Mouse (Mus musculus) NIH3T3 (cell line): Measurements from ENCODE around the gene Slc25a38.
A peak's percentile ranks its signal among the peaks of the same experiment; 100 is the strongest.

Experiments
- DNase-seq: peaks from one replicate; pipeline ENCODE4 v3.0.0-alpha.2; 2012; ENCODE audit warnings: low read depth

Slc25a38 gene

GRCm38 (mm10) chr9:120149222-120149828, 39.2 kb downstream of the Slc25a38 start, which contains the start of gene Mobp:
Gene Mobp (plus strand): TSS chr9:120149707.
- DNase-seq = no peak

- DNase-seq = no peak
Measured at GRCm38 (mm10) chr9:120151152-120151551, 41.0 kb downstream of the Slc25a38 start.

GRCm38 (mm10) chr9:120151906-120152399, 41.8 kb downstream of the Slc25a38 start:
- no peak for DNase-seq

DNA sequence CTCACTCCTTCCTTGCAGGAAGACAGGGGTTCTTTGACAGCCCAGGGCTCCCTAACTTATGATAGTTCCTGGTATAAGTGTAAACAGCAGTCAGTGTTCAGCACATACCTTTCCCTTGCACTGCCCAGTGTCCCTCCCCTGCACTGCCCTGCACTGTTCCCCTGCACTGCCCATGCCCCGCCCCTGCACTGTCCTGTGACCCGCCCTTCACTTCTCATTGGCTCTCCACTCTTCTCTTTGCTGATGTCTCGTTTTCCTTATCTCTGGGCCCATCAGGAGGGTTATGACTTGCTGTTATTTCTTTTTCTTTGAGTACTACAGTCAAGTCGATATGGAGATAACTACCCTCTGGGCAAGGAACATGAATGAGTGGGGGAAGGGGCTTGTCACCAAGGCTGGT, 47.9 kb downstream of the Slc25a38 start:
- DNase-seq = no peak

- DNase-seq = peak; percentile 5
Measured at GRCm38 (mm10) chr9:120163862-120164261, 53.7 kb downstream of the Slc25a38 start.

DNA sequence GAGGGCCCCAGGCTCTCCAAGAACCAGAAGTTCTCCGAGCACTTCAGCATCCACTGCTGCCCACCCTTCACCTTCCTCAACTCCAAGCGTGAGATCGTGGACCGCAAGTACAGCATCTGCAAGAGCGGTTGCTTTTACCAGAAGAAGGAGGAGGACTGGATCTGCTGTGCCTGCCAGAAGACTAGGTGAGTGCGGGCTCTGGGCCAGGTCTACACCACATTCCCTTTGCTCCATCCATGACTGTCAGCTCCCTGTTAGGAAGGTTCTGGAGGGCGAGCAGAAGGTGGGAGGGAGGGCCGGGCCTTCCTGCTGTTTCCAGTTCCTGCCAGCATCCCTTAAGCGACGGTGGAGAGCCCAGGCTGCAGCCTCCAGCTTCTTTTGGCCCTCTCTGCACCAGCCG, 57.7 kb downstream of the Slc25a38 start:
- no peak for DNase-seq

DNA sequence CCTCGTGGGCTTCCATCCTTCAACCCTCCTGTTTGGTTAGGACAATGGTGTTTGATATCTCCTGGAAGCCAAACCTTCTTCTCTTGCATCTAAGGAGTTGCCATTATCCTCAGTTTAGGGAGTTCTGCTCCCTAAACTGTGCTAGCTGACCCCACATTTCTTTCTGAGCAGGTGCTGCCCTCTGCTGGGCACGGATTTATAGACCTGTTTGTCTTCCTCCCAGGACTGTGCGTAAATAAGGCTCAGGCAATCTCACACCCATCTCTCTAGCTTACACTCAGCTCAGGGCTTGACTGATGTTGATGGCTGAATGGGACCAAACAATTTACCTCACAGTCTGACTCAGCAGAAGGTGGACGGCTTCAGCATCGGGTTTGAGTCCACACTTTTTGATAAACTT, 61.1 kb downstream of the Slc25a38 start:
- peak; percentile 63 for DNase-seq
